ENCODE assay signal across 17 mouse cellular contexts in genomic region chr14:23796878-23797277, GRCm38 (mm10).
"Had no signal": no experiment of that assay in that cellular context is flagged by ENCODE, and none has a peak within 500 bp of the region (broad histone marks: within the 10 kb centered on the region; RNA-seq: fewer than 3 reads in every experiment).

No protein-coding gene starts in this region.

- DNase-seq: kidney, adult 11 months; kidney, adult 9 months; kidney, postnatal 36 days; liver; liver, embryonic 13.5 days; liver, postnatal 0 days; retina, postnatal 1 day; thymus, adult 18-20 months; thymus, postnatal 14 days had no signal

- H3K4me3 ChIP-seq: layer of hippocampus, adult 2 months; limb, embryonic 12.5 days; liver, embryonic 13.5 days; lung, embryonic 15.5 days; midbrain, embryonic 12.5 days; neural tube, embryonic 13.5 days had no signal

- H3K27ac ChIP-seq: kidney, postnatal 0 days; layer of hippocampus, adult 2 months; limb, embryonic 12.5 days; liver, embryonic 13.5 days; lung, embryonic 15.5 days; midbrain, embryonic 12.5 days; neural tube, embryonic 13.5 days; stomach, postnatal 0 days had no signal

- ATAC-seq: liver, postnatal 0 days; midbrain, embryonic 16.5 days had no signal
